Mouse (Mus musculus) liver, adult (tissue): Measurements from ENCODE around the gene Sdf2l1.
A peak's percentile ranks its signal among the peaks of the same experiment; 100 is the strongest.

Experiments used
- GATA4 ChIP-seq: IDR thresholded peaks from 2 replicates; pipeline ENCODE4 v1.6.1; 2014; ENCODE audit warnings: mild to moderate bottlenecking, low read length; ENCODE audit not compliant: insufficient replicate concordance

Gene Sdf2l1

DNA sequence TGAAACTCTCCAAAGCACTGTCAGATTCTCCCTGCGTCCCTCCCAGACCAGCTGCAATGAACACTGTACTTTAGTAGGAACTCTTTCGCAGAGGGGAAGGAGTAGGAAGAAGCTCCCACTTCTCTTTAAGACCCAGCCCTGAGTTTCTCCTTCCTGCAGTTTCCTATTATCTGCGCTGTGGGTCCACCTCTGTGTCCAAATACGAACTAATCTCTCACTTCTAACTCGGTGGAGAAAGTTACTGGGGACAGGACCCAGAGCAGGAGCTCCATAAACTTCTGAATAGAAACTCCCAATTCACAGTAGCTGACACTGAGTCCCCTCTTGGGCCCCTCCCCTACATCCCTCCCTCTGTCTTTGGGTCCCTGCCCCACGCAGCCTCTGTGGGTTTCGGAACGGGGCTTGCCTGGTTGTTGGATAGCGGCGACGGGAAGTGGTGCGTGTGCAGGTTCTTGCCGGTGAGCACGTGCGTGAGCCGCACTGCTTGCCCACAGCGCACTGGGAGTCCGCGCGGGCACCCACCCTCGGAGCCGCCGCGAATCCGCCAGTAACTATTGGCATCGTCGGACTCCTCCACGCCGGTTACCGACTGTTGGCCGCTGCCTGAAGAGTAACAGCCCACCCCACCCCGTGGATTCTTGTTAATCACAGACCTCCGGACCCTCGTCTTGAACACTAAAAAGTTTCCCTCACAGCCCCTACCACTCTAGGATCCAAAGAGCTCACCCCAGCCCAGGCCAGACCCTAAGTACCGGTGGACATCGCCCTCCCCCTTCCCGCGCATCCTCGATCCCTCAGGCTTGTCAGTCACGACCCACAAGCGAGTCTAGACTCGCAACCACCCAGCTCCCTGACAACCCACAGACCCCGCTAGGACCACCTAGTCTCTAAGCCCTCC, 743 bp downstream of the Sdf2l1 start:
- no peak for TF ChIP-seq GATA4

DNA sequence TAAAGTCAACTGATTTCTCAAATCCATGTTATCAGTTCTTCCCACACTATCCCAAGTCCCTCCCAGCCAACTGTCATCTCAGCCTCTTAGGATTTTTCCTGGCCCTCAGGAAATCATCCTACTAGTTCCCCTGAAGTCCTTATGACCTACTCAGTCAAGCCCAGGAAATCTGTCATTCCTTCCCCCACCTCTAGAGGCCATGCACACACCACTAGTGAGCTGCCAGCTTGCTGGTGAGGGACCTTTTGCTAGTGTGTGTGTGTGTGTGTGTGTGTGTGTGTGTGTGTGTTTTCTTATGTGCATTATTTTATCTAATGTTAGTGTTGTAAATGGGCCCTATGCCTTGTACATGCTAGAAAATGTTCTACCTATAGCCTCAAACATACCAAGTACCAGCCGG, 4.9 kb downstream of the Sdf2l1 start:
- TF ChIP-seq GATA4, result no peak

DNA sequence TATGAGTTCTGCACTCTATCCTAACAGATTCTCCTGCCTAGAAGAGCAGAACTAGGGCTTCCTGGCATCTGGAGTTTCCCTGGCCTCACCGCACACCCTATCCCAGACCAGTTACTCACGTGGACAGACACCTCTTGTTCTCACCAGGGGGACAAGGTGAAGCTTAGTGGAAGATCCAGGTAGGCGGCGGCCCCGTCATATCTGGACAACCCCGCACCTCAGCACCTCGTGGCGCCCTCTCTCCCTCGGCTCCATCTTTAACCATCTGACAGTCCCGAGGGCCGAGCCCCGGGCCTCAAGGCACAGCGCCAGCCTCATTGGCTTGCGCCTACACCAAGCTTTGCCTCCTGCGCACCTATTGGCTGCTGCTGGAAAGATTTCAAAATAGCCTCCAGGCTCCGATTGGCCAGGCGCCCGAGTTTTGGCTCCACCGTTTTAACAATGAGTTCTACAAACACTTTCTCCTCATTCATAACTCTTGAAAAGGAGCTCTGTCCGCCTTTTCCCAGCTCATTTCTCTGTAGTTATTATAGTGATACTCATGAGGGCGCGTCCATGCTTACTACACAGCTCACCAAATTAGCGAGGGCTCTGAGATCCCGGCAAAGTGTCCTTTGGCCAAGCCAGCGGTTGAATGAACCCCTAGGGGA, 7.2 kb downstream of the Sdf2l1 start, which contains the start of gene 2610318N02Rik:
2610318N02Rik (minus strand) TSS at position 297 of the 650 bp plus-strand sequence.
- TF ChIP-seq GATA4, result no peak

DNA sequence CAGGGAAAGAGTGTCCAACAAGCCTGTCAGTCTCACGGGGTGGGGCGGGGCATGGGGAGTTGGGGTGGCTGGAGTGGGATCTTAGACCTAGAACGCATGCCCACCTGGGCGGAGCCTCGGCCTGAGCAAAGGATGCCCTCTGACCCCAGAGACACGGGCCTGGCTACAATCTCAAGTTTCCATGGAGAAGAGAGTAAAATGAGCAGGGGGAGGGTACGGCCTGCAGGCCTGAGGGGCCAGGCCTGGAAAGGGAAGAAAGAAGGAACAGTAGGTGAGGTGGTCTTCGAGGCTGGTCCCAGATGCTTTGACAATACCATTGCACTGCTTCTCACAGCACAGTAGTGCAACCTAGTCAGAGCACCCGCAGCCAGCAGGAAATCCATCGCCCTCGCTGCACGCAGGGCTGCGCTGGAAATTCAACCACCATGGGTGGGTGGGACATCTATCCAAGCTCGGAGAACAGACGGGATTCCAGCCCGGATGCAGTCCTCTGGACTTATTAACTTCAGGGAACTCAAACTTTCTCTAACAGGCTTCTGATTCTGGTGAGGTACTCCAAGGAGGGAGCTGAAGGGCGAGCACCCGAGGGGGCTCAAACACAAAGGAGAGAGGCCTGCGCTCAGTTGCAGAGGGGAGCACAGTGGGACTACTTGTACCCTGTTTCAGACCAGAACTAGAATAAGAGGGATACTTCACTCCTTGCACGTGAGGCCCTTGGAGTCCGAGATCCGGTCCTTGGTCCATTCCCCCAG, 7.9 kb downstream of the Sdf2l1 start:
- no peak for TF ChIP-seq GATA4

DNA sequence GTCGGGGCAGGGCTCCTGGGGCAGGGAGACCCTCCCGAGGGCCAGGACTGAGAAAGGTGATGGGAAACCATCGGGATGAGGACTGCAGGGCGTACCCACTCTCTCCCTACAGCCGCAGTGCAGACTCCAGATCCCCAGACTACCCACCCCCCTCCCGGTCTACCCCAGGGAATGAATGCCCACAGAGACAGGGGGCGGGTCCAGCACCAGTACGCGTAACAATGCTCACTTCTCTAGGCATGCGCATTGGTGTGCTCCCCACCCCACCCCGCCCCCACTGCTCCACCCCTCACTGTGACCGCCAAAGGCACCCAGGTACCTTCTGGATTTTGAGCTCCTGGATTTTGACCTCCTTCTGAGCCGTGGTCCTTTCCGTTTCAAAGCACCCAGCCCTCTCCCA, 10.6 kb downstream of the Sdf2l1 start:
- TF ChIP-seq GATA4, result no peak

DNA sequence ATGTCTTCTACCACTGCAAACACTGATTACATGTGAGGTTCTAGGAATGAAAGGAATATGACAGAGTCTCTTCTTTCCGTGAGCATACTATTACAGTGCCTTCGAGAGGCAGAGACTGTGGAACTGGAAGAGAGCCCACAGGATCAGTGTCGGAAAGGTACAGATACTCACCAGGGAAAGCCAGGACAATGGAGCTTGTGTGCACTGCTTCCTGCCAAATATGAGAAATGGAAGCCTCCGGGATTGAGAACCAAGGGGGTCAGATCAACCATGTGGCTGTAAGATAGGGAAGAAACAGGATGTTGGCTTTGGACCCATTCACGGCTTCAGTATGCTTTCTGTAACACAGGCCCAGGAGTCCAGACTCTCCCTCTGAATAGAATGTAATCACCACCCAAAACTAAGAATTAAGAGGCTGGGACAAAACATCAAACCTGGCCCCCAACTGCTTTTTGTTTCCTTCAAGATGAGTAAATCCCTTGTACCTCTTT, 14.8 kb downstream of the Sdf2l1 start:
- TF ChIP-seq GATA4, result peak; percentile 47; the same call in 1 of the 2 replicates

DNA sequence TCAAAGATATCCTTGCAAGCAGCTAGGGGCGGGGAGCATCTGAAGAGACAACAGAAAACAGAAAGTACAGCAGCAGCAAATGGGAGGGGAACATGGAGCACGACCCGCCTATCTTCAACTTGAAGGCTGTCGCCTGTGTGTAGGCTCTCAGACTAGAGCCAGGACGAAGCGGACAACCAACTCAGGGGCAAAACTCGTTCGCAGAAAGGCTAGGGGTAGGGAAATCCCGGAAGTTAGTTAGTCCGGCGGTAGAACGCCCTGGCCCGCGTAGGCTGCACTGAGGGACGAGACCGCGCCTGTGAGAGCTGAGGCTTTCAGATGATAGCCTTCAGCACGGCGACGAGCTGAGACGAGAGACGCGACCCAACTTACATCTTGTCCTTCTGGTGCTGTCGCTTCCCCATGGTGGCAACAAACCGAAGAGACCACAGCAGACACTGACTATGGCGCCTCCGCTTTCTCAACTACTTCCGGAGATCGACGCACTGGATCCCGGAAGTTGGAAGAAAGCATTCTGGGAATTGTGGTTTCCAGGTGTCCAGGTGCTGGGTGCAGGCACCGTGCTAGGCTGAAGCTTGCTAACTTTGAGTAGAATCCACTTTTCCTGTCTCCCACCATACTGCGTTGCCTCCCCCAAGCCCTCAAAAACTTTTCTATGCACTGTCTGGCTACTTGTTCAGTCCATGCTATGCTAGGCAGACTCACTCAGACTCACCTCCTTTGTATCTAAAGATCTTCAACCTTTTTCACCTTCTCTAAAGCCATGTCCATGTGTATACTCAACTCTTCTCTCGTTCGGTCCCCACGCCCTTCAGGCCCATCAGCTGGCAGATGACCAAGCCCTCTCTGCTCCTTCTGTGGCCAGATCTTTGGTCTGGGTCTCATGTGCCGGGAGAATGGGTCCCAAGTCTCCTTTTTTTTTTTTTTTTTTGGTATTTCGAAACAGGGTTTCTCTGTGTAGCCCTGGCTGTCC, 21.1 kb downstream of the Sdf2l1 start, which contains the start of gene Ppil2:
Ppil2 (minus strand) TSS at position 487 of the 973 bp plus-strand sequence.
- TF ChIP-seq GATA4, result no peak

DNA sequence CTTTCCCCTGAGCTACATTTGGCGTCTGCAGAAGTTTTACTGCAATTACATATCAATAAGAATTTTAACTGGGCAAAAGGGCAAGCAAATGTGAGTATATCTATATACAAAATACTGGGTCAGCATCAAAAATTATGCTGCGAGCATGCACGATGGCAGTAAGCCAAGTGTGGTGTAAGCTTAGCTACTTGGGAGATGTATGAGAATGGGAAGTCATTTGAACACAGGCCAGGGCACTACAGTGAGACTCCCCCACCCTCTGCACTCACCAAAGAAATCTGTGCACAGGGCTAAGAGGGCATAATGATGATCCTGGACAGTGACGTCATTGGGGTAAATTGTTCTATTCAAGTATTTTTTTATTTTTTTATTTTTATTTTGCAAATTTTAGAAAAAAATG, 27.6 kb downstream of the Sdf2l1 start:
- no peak for TF ChIP-seq GATA4

DNA sequence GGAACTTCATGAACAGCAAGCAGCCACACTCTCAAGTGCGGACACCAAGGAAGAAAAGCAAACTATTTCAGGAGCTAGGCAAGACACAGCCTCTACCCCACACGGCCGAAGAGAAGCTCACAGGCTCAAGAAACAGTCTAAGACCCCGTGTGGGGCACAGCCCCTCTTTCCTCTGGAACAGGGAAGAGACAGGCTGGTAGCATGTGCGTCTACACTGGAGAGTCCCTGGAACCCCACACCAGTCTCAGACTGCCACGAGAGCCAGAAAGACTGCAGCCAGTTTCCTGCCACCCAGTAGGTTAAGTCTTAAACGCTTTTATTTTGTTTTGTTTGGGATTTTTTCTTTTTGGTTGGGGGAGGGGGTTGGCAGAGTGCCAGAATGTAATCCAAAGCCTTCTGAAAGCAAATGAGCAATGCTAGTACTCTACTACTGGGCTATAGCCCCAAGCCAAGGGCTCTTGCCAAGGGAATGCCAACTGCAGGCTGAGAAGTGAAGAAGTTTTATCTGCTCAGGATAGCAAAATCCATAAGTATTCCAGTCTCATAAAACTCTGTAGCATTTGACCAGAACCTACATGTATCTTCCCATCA, 29.5 kb downstream of the Sdf2l1 start:
- no peak for TF ChIP-seq GATA4

DNA sequence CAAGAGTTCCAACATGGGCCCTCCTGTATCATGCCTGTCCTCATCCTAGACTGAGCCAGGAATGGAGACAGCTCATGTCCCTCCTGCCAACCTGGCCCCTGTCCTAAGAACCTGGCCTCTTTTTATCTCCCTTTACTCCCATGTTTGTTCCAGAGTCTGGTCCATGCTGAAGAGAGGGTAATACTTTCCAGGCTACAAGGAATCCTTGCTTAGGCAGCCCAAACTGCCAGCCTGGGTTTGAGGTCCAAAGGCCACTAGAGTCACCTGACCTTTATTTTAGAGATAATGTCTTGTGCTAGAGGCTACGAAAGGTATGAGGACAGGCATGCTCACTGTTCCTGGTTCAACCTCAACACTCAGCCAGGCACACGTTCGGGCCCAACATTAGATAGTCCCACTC, 35.2 kb downstream of the Sdf2l1 start:
- TF ChIP-seq GATA4, result no peak

DNA sequence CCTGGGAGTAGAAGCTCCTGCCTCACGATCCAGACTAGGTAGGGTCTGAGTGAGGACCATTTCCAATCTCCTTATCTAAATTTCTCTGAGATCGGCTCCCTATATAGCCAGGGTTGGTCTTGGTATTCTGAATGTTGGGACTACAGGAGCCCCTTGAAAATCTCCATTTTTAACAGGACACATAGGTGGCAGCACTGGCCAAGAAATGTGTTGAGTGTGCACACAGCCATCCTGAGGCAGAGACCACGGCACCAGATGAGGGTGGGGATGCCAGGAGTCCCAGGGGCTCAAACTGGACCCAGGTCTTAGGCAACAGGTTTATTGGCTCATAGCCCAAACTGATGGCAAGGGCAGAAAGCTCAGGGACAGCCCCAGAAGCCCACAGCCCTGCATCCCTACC, 43.8 kb downstream of the Sdf2l1 start:
- no peak for TF ChIP-seq GATA4

DNA sequence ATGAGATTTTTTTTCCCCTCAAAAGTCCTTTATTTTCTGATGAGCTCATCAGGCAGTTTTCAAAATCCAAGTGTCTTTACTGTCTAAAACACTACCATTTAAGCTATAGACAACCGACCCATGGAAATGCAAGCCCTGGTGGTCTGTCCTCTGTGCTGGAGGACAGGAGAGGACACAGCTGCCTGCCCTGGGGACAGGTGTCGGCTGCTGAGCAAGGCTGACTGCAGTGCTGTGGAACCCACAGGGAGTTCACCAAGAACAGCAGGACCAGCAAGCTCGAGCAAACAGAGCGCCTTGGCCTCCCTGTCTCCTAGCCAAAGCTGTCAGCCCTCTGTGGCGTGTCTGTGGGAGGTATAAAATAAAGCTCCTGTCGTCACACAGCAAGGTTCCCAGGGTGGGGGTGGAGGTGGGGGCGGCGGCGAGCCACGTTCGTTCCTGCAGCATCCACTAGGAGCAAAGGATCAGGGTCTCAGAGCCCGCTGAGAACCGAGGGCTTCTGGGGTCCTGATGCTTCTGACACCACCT, 45.5 kb downstream of the Sdf2l1 start:
- no peak for TF ChIP-seq GATA4

DNA sequence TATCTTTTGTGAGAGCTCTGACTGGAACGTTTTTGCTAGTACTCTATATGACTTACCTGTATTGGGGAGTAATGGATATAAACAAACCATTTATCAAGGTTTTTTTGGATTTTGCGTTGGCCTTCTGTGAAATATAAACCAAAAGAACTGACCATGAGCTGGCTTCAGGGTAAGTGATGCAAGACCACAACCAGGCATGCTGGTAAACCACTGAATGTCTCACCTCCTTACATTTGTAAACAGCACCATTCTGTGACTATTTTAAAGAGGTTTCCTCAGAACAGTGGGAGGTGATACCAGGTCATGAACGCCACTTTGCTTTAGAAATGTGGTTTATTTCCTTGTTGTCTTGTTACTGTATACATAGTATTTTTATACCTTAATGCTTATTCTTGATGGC, 45.9 kb downstream of the Sdf2l1 start:
- TF ChIP-seq GATA4, result no peak

DNA sequence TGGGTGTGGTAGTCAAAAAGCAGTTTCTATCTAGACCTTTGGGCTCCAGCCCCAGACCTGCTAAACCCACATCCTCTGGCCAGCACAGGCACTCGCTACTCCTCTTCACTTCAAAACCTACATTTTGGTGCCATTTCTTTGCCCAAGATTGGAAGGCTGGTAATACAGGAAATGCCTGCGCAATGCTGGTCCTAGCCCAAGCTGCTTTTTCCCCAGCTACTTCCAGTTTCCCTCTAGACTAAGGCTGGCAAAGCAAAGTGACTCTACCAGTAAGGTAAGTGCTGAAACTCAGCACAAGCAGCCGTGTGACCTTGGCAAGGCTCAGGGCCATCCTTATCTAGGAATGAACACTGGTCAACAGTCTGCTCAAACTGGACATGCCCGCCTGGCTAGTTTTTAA, 46.5 kb downstream of the Sdf2l1 start:
- no peak for TF ChIP-seq GATA4
